Mouse (Mus musculus): ENCODE data around the gene Serpina3m. TPM values are rescaled to one million over a fixed set of nuclear protein-coding genes. Genes with fewer than 3 reads are reported as not detected.
A peak's percentile ranks its signal among the peaks of the same experiment; 100 is the strongest.
"Not testable (repeated sequence)": the region's sequence is repeated elsewhere in the genome, so short reads cannot be mapped to it uniquely, and the experiment has no call there.

Serpina3m gene
- total RNA-seq, 2 experiments from 2014 or later, result 0.20 TPM; not detected in 1

DNA sequence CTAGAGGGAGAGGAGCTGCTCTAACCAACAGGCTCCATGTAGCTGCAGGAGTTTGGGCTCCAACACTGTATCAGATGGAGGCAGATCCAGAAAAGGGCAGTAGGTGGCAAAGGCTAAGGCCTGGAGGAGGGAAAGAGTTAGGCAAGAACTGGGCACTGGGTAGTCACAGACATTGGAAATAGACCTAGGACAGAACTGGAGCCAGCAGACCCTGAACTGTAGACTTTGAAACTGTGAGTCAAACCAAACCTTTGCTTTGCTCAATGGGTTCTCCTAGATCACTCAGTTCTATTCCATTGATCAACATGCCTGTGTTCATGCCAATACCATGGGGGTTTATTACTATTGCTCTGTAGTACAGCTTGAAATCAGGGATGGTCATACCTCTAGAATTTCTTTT, 47.7 kb downstream of the Serpina3m start:
- DNase-seq; intact Hi-C loops (cut with DNase I): not testable (repeated sequence)

DNA sequence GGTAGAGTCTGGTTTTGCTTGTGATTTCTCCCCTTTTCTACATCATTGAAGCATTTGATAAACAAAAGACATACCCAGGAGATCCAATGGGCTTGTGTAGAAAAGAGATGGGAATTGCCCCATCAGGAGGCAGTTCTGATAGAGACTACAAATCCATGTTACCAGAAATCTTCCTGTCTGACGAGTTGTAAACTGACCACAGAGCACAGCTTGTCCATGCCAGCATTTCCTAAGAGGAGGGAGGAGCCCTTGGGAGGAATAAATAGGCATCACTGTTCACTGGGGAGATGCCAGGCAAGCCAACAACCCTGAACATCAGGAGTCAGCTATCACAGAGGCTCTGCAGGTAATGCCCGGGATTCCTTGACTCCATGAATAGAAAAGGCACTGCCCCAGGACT, 48.6 kb downstream of the Serpina3m start:
- DNase-seq; intact Hi-C loops (cut with DNase I): not testable (repeated sequence)

DNA sequence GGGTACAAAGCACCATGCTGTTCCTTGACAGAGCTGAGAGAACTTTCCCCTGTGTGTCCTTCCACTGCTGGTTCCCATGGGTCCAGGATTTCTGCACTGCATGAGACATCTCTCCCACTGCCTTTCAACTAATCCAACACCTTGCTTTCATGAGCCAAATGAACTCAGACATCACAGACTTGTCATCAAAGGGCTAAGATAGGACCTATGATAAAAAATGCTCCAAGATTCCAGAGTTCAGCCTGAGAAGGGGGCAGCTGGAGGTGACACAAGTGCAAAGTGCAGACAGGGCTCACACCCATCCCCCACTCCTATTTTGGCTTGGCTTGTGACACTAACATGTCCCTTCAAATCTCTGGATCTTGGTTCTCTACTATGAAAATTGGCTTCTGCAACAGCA, 50.2 kb downstream of the Serpina3m start:
- intact Hi-C loops (cut with DNase I), result no loop called here
- no peak for DNase-seq

DNA sequence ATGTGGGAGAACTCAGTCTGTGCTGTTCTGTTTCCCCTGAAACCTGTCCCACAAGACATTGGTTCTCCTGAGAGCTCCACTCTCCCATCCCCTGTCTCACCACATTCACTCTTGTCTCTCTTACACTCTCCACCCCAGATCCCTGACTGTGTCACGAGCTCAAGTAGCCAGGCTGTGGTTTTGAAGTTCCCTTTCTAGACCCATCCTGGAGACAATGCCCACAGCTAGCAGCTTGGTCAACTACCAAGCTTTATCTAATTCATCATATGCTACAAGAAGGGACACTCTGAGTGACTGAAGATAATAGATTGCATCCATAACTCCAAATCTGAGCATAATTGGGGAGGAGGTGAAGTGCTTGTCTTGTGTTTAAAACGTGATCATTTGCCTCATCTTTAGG, 52.8 kb downstream of the Serpina3m start:
- intact Hi-C loops (cut with DNase I), result not testable (repeated sequence)

DNA sequence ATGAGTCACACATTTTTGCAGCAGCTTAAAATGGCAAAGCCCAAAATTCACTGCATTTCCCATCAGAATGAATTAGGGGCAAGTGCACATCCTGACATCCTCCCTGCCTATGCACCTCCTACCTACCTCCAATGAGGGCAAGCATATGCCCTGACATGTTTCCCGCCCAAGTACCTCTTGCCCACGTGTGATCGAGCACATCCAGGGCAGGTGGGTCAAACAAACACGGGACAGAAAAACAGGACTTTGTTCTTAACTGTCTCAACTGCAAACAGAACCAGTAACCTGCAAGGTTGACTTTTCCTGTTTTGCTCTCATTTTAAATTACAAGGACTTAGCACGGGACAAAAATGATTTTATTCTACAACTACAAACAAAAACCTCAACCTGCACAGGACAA, 65.7 kb downstream of the Serpina3m start:
- DNase-seq, result no peak
- intact Hi-C loops (cut with DNase I), result no loop called here

More for the DNA sequence above, 52.8 kb downstream of the Serpina3m start:
- DNase-seq, result not testable (repeated sequence)

DNA sequence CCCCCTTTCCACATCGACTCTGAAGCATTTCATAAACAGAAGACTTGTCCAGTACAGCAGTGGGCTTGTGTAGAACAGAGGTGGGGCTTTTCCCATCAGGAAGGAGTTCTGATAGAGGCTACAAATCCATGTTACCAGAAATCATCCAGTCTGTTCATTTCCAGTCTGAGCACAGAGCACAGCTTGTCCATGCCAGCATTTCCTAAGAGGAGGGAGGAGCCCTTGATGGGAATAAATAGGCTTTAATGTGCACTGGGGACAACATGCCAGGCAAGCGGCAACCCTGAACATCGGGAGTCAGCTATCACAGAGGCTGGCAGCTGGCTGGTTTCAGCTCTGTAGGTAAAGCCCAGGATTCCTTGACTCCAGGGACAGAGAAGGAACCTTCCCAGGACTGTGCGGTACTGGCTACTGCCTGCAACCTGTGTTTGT, 68.2 kb downstream of the Serpina3m start, which contains the start of gene Serpina3n:
Gene Serpina3n, plus strand, starts transcription at position 276 of the 432 bp plus-strand sequence.
- no peak for DNase-seq
- intact Hi-C loops (cut with DNase I), result no loop called here

DNA sequence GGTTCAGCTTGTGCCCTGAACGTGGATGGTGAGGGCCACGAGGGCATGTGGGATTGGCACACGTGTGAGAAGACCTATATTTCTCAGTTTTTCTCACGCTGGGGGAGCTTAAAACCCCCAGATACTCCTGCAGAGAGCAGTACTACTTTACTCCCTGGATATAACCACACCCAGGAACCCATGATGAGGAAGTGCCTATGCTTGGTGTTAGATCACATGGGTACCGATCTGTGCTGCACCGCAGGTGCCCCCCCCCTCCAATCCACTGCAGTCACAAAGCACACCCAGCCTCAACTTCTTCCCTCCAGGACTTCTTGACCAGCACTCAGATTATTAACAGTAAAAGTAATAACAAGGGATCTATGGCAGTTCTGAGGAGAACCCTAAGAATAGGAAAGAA, 74.2 kb downstream of the Serpina3m start:
- intact Hi-C loops (cut with DNase I), result no loop called here
- DNase-seq, result no peak

GRCm38 (mm10) chr12:104414576-104414975, 76.3 kb downstream of the Serpina3m start:
- intact Hi-C loops (cut with DNase I), result no loop called here
- DNase-seq, result no peak

DNA sequence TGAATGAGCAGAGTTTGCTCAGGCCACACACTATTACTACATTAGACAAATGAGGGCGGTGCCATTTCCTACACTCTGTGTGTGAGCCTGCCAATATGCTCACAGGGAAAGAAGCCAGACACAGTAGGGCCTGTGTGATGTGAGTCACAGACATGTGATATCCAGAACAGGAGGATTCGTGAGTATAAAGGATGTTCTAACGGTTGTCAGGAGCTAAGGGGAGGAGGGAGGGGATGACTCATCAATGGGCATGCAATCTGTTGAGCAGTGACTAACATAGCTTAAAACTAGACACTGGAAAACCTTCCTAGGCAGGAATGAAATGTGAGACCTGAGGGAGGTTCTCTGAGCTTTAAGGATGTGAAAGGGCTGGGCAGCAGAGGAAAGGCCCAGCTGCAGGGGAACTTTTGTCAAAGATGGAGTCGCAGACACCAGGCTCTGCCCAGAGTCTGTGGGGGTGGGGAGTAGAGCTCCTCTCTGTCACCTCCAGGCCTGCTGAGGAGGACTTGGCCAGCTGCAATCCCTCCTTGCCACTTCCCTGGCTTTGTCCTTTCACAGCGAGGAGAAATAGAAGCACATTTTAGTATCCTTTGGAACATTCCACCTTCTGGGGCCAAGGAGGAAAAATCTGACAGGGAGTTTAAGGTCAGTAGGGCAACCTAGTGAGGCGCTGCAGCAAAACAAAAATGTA, 77.5 kb downstream of the Serpina3m start:
- intact Hi-C loops (cut with DNase I), result loop anchor here (5.0 kb wide), 1 partner anchor 418 kb away; no protein-coding TSS in a partner anchor
- DNase-seq, result peak in 1 of 2 experiments; percentile 22

GRCm38 (mm10) chr12:104418340-104419135, 80.3 kb downstream of the Serpina3m start:
- intact Hi-C loops (cut with DNase I), result loop anchor here (2.0 to 5.0 kb wide), 2 partner anchors 350 to 421 kb away; no protein-coding TSS in a partner anchor
- peak; percentile 65 to 69 for DNase-seq

DNA sequence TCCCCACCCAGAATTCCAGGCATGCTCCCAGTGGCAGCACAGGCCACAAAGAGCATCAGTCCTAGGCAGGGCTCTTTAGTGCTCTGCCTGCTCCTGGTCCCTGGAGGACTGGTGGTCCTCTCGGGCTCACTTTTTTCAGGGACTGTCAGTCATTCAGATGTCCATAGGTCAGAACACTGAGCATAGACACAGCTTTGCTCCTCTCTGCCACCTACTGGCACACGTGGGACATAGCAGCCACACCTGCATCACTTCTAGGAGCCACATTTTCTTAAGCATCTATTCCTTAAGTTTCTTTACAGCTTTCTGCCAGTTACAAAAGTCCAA, 80.8 kb downstream of the Serpina3m start:
- no peak for DNase-seq
- intact Hi-C loops (cut with DNase I), result loop anchor here (2.0 to 5.0 kb wide), 2 partner anchors 350 to 422 kb away; no protein-coding TSS in a partner anchor

DNA sequence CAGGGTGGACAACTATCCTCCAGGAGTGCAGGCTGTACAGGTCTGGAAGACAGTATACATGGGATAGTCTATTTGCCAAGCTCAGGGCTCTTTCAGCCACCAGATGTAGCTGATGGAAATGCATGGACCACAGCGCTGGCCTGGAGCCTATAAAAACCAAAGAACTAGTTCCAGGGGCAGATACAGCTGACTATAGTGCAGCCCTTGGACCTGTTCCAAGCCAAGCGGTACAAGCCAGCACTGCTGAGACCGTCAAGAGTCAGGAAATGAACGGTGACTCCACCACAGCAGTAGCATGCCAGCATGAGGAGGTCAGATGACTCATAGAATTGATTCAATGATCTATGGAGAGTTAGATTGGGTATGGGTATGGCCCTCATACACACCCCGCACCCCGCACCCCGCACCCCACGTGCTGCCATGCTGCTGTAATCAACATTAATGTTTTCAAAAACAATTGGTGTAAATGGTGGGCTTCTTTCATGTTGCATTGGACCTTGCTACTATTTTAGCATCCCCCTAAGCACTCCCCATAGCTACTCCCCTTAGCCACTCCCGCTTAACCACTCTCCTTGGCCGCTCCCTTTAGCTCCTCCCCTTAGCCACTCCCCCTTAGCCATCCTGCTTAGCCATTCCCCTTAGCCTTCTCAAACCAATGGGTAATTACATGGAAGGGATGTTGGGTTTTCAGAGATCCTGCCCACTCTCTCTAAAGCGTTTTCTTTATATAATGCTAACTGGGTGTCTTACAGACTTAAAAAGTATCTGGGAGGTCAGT, 84.5 kb downstream of the Serpina3m start:
- no peak for DNase-seq
- intact Hi-C loops (cut with DNase I), result no loop called here

GRCm38 (mm10) chr12:104425591-104425990, 87.3 kb downstream of the Serpina3m start:
- intact Hi-C loops (cut with DNase I), result no loop called here
- DNase-seq, result no peak

GRCm38 (mm10) chr12:104426915-104427314, 88.6 kb downstream of the Serpina3m start:
- intact Hi-C loops (cut with DNase I), result no loop called here
- DNase-seq, result no peak

- DNase-seq, result no peak
- intact Hi-C loops (cut with DNase I), result no loop called here
Observed at GRCm38 (mm10) chr12:104431359-104431758, 93.1 kb downstream of the Serpina3m start.

DNA sequence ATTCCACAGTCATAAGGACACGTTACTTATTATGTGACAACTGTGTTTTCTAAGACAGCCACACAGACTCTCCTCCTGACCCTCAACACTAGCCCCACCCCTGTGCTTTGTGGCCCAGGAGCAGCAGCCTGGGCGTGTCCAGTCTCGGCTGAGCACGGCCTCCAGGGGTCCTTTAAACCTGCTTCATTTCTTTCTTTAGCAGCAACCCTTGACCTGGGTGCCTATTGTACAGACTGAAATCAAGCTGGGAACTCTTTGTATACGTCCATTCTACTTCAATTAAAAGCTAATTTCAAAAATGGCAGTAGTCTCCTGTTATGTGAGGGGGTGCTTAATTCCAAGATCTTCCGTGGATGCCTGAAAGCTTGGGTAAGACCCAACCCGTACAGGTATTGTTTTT, 94.9 kb downstream of the Serpina3m start:
- no peak for DNase-seq
- intact Hi-C loops (cut with DNase I), result no loop called here

GRCm38 (mm10) chr12:104433951-104434735, 95.9 kb downstream of the Serpina3m start:
- intact Hi-C loops (cut with DNase I), result no loop called here

GRCm38 (mm10) chr12:104440087-104440760, 101.9 kb downstream of the Serpina3m start:
- DNase-seq, result peak; percentile 81 to 87
- intact Hi-C loops (cut with DNase I), result loop anchor here (5.0 to 10.0 kb wide), 2 partner anchors 105 to 257 kb away; no protein-coding TSS in a partner anchor

More at GRCm38 (mm10) chr12:104433951-104434735, 95.9 kb downstream of the Serpina3m start:
- no peak for DNase-seq

- intact Hi-C loops (cut with DNase I), result loop anchor here (5.0 to 10.0 kb wide), 2 partner anchors 101 to 254 kb away; no protein-coding TSS in a partner anchor
- no peak for DNase-seq
Observed at GRCm38 (mm10) chr12:104443716-104444115, 105.4 kb downstream of the Serpina3m start.

Data from gastrocnemius, postnatal 36 days (tissue).